Mouse (Mus musculus) hindbrain, postnatal 0 days (tissue): ENCODE measurements around the gene AC124108.1. TPM values are rescaled to one million over a fixed set of nuclear protein-coding genes. Genes with fewer than 3 reads are reported as not detected.

Experiments used
- ATAC-seq: fragments of 200-750 bp; cut with Nextera tagmentation; 2 replicates; pipeline ENCODE4 v1.8.0; 2017; ENCODE audit warnings: mild to moderate bottlenecking, moderate TSS enrichment, moderate library complexity
- DNase-seq: peaks from one replicate; pipeline ENCODE4 v3.0.0-alpha.2; 2015; ENCODE audit warnings: low spot score
- H3K27ac ChIP-seq: fragments of 300-500 bp; sonication (generic); 2 replicates; pipeline ENCODE4 v1.5.1; 2014; ENCODE audit warnings: mild to moderate bottlenecking
- H3K27me3 ChIP-seq: fragments of 300-500 bp; sonication (generic); 2 replicates; pipeline ENCODE4 v1.6.1; 2014; ENCODE audit warnings: low read length, mixed read lengths; ENCODE audit not compliant: insufficient read depth
- H3K36me3 ChIP-seq: fragments of 300-500 bp; sonication (generic); 2 replicates; pipeline ENCODE4 v1.6.1; 2014; ENCODE audit warnings: low read length, mixed read lengths; ENCODE audit not compliant: insufficient read depth
- H3K4me1 ChIP-seq: fragments of 300-500 bp; sonication (generic); 2 replicates; pipeline ENCODE4 v1.6.1; 2014; ENCODE audit warnings: antibody characterized with exemption, low read length, mixed read lengths; ENCODE audit not compliant: insufficient read depth
- H3K4me2 ChIP-seq: fragments of 300-500 bp; sonication (generic); 2 replicates; pipeline ENCODE4 v1.6.1; 2014; ENCODE audit warnings: low read depth, mild to moderate bottlenecking, low read length, moderate library complexity, mixed read lengths
- H3K4me3 ChIP-seq: fragments of 300-500 bp; sonication (generic); 2 replicates; pipeline ENCODE4 v1.5.1; 2014; ENCODE audit warnings: low read length
- H3K9ac ChIP-seq: fragments of 300-500 bp; sonication (generic); replicated peaks from 2 replicates; pipeline ENCODE4 v1.6.1; 2014; ENCODE audit warnings: mild to moderate bottlenecking, low read length, moderate library complexity, mixed read lengths
- H3K9me3 ChIP-seq: fragments of 300-500 bp; sonication (generic); 2 replicates; pipeline ENCODE4 v1.6.1; 2016; ENCODE audit warnings: low read length, mixed read lengths
- CTCF ChIP-seq: IDR thresholded peaks from 2 replicates; pipeline ENCODE4 v1.5.1; 2016; ENCODE audit warnings: antibody characterized with exemption, control low read depth, low read depth
- WGBS: fragments of 180-500 bp; shearing (Covaris S2); extraction: QIAGEN DNeasy Blood & Tissue Kit; methylation state at CpG from one replicate; pipeline ENCODE4 v1.1.7; 2014; 5-methylcytosine and 5-hydroxymethylcytosine counted together
- polyA plus RNA-seq: library from polyadenylated mRNA; unstranded; fragments of >200 nt; fragmentation: Nextera tagmentation; extraction: Ambion mirVana; gene quantifications from 2 replicates; pipeline ENCODE4 v1.2.1, GENCODE M21; 2015
- total RNA-seq: library from RNA; depleted of rRNA; stranded (reverse); fragments of >200 nt; gene quantifications from 2 replicates; pipeline ENCODE4 v1.2.3, GENCODE M21; 2014; rRNA removed

AC124108.1 gene
- total RNA-seq (2.0 and 4.8 TPM in 2 replicates), polyA plus RNA-seq (0.50 and 0.70 TPM in 2 replicates)

DNA sequence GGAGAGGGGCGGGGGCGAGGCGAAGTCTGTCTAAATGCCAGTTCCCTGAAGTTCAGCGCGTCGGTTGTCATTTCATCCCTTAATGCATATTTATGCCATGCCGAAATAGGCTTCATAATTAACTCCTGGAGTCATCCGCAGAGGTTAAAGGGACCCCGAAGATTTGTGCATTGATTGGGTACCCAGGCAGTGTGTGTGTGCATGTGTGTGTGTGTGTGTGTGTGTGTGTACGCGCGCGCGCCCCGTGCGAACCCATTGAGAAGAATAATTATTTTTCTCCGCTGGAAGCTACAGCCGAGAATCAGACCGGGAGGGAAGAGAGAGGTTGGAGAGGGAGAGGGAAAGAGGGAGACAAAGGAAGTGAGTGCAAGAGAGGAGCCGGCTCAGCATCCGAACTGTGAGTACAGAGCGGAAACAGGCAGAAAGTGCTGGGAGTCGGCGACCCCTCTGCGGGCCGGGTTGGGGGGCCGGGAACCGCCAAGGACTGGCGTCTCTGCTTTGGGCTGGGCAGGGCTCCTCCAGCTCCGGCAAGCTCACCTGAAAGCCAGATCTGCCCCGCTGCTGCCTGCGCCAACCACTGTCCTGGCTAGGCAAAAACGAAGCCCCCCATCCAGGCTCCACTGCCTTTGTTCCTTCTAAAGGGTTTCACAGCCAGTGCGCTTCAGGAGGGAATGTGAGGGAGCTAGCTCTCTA lies at the start of gene AC124108.1, which contains the start of gene Lemd1:
TSS of gene AC124108.1 (plus strand) at position 365 of the 693 bp plus-strand sequence.
TSS of gene Lemd1 (plus strand) at position 339 of the 693 bp plus-strand sequence.
- WGBS: under 1% methylated on average over 34 of the region's 34 CpGs

DNA sequence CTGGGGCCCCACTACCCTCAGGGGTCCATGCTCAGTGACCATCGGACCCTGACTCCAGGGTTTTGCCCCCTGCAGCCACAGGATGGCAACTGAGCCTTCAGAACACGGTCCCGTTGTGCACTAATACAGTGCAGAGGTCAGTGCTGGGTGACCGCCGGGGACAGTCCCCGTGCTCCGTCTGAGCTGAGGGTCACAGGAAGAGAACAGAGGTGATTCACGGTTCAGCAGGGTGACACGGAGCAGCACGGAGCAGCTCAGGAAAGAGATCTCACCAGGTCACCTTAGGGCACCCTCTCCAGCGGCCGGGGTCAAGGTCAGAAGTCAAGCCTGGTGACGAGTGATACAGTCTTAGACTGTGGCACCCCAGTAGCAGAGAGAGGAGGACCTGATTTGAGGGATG lies 49.5 kb upstream of the AC124108.1 start:
- Histone ChIP-seq H3K9me3 (no peaks in the 10 kb centered on the region), H3K27me3 (no peaks in the 10 kb centered on the region), H3K4me1 (peaks cover 14% of the 10 kb centered on the region), H3K4me3 (no peak overlapping the region), H3K4me2 (no peak overlapping the region), H3K36me3 (no peaks in the 10 kb centered on the region), H3K9ac (no peak overlapping the region), H3K27ac (no peak overlapping the region)
- ATAC-seq (no peak), DNase-seq (no peak)
- no peak for TF ChIP-seq CTCF
- WGBS: 70% methylated on average over 13 of the region's 13 CpGs

More for the DNA sequence above, at the start of gene AC124108.1, which contains the start of gene Lemd1:
- H3K9me3 ChIP-seq: no peaks in the 10 kb centered on the region
- peak within 1 kb of the TSS; percentile 72 for H3K4me3 ChIP-seq
- no peak for TF ChIP-seq CTCF
- H3K36me3 ChIP-seq: no peaks in the 10 kb centered on the region
- peak; percentile 64 for DNase-seq
- H3K4me1 ChIP-seq: peaks cover 12% of the 10 kb centered on the region
- peak; percentile 33 for ATAC-seq
- H3K4me2 ChIP-seq: peak within 1 kb of the TSS; percentile 74
- H3K27me3 ChIP-seq: no peaks in the 10 kb centered on the region
- peak within 1 kb of the TSS; percentile 96 for H3K27ac ChIP-seq
- H3K9ac ChIP-seq: peak within 1 kb of the TSS; percentile 81

DNA sequence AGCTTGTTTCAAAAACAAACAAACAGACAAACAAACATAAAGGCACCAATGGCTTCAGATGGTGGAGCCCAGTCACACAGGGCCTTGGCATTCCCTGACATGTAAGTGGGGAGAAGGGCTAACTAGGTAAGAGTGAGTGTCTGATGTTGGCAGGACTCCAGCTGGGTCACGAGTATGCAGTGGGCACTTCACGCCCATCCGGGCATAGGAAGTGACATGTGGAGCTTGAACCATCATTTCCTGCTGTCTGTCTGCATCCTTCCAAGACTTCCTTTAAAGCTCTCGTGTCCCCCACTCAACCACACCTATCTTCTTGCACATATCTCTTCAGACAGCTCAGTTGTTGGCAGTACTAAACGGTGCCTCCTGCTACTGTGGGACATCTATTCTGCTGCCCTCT lies 48.2 kb upstream of the AC124108.1 start:
- TF ChIP-seq CTCF: no peak
- H3K27me3 ChIP-seq: no peaks in the 10 kb centered on the region
- H3K27ac ChIP-seq: no peak overlapping the region
- ATAC-seq: no peak
- H3K4me3 ChIP-seq: no peak overlapping the region
- H3K9ac ChIP-seq: no peak overlapping the region
- no peak for DNase-seq
- peaks cover 14% of the 10 kb centered on the region for H3K4me1 ChIP-seq
- H3K36me3 ChIP-seq: no peaks in the 10 kb centered on the region
- H3K9me3 ChIP-seq: no peaks in the 10 kb centered on the region
- no peak overlapping the region for H3K4me2 ChIP-seq
- WGBS: 66% methylated on average over 5 of the region's 5 CpGs

DNA sequence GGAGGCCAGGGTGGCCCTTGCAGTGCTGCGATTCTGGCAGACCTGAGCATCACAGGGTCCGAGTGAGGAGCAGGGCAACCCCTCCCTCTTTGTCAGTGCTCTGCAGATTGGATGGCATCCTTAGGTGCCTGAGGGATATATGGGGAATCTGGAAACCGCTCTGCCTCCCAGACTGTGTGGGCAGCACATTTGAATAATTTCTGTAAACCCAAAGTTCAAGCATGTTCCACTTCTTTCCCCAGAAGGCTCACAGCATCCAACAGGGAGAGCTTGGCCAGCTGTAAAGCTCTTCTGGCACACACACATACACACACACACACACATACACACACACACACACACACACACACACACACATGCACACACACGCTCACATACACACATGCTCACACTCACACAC lies 47.5 kb upstream of the AC124108.1 start:
- Histone ChIP-seq H3K4me3 (no peak overlapping the region), H3K9me3 (no peaks in the 10 kb centered on the region), H3K27ac (no peak overlapping the region; the same call in 1 of the 2 replicates), H3K4me1 (peaks cover 14% of the 10 kb centered on the region), H3K9ac (no peak overlapping the region), H3K36me3 (no peaks in the 10 kb centered on the region), H3K4me2 (no peak overlapping the region), H3K27me3 (no peaks in the 10 kb centered on the region)
- 60% methylated on average over 4 of the region's 4 CpGs for WGBS
- DNase-seq (no peak), ATAC-seq (peak; percentile 6; the same call in 1 of the 2 replicates)
- TF ChIP-seq CTCF: no peak

DNA sequence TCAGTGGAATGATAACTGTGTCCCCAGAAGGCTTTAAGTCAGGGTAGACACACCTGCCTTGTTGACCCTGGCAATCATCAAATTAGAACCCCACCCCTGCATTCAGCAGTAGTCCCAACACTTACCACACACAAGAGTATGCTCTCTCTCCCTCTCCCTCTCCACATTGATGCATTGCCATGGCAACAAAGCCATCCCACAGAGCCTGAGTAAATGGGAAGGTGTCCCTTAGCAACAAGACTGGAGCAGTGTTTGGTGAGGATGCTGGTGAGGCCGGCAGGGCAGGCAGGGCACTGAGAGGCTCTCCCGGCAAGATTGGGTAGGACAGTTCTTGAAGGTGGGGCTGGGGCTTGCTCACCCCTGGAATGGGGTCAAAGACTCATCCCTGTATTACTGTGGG lies 47.0 kb upstream of the AC124108.1 start:
- 7% methylated on average over 2 of the region's 2 CpGs for WGBS
- H3K27ac ChIP-seq: peak overlapping the region; percentile 15; the same call in 1 of the 2 replicates

DNA sequence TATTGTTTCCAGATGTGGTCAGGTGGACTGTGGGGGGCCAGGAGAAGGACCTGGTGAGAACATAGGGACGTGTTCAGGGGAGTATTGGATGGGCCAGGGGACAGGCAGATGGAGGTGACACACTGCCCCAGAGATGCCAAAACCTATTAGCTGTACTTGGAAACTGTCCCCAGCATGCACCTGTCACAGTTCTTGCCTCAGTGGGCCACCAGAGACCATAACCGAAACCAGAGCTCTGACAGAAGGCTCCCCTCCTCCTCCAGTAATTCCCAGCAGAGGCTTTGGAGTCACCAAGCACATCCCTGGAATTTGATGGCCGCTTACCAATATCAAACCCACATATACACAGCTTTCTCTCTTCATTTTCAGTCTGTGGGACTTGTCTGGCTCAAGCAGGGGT lies 46.4 kb upstream of the AC124108.1 start:
- Histone ChIP-seq H3K4me1 (peaks cover 14% of the 10 kb centered on the region), H3K4me3 (no peak overlapping the region), H3K27me3 (no peaks in the 10 kb centered on the region), H3K27ac (no peak overlapping the region), H3K4me2 (no peak overlapping the region), H3K9ac (no peak overlapping the region), H3K9me3 (no peaks in the 10 kb centered on the region), H3K36me3 (no peaks in the 10 kb centered on the region)
- DNase-seq (no peak), ATAC-seq (no peak)
- WGBS: 69% methylated on average over 3 of the region's 3 CpGs
- TF ChIP-seq CTCF: no peak

More for the DNA sequence above, 47.0 kb upstream of the AC124108.1 start:
- no peak overlapping the region for H3K4me3 ChIP-seq
- no peak overlapping the region for H3K9ac ChIP-seq
- no peaks in the 10 kb centered on the region for H3K36me3 ChIP-seq
- H3K4me2 ChIP-seq: no peak overlapping the region
- ATAC-seq (peak; percentile 77), DNase-seq (peak; percentile 72)
- no peaks in the 10 kb centered on the region for H3K27me3 ChIP-seq
- no peak for TF ChIP-seq CTCF
- H3K4me1 ChIP-seq: peaks cover 14% of the 10 kb centered on the region
- H3K9me3 ChIP-seq: no peaks in the 10 kb centered on the region
